Comparison of ENCODE assay signal across 11 mouse cellular contexts in the genomic region with DNA sequence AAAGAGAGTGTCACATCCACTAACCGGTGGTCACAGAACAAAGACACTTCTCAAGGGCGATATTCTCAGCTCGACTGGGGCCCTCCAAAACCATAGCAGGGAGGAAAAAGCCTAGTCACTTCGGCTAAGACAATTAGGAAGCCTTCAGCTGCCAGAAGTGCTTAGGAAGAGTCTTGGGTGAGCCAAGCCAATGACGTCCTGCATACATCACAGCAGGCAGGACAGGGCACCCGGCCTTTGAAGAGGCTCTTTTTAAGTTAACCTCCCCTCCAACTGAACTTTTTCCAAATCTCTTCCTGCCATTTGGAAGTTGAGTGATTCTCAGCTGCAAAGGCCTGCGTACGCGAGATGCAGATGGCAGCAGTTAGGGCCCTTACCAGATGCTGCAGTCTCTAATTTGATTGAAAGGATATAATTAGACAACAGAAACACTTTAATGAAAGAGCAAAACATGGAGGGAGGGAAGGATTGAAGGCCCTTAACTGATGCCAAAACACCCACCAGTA. TPM values are rescaled to one million over a fixed set of nuclear protein-coding genes. Genes with fewer than 3 reads are reported as not detected.
DNase-seq lines count a peak whose midpoint lies in the region; ATAC-seq lines count a peak whose summit lies in the region.
"Had no signal": no experiment of that assay in that cellular context is flagged by ENCODE, and none has a peak within 500 bp of the region (broad histone marks: within the 10 kb centered on the region; RNA-seq: fewer than 3 reads in every experiment).

No protein-coding gene starts in this region.

- intact Hi-C loops in heart, postnatal 36 days (cut with DNase I) = no loop called here

- H3K27me3 ChIP-seq in heart, embryonic 13.5 days (replicated peaks) = no peaks in the 10 kb centered on the region
- H3K27me3 ChIP-seq in forebrain, embryonic 10.5 days (ENCODE audit: poor library complexity, severe bottlenecking) = peaks cover 4% of the 10 kb centered on the region
- H3K27me3 ChIP-seq in limb, embryonic 13.5 days = no peaks in the 10 kb centered on the region

- H3K4me3 ChIP-seq in heart, embryonic 13.5 days = no peak overlapping the region
- no peak overlapping the region for H3K4me3 ChIP-seq in forebrain, embryonic 10.5 days
- H3K4me3 ChIP-seq in limb, embryonic 13.5 days = no peak overlapping the region

- DNase-seq in heart, postnatal 36 days = no peak
- peak; percentile 86 for DNase-seq in MN1 (ENCODE audit: low spot score)
- no peak for DNase-seq in forebrain, embryonic 10.5 days (ENCODE audit: extremely low spot score, low spot score)
- no peak for DNase-seq in cerebellum, adult 18-20 months
- DNase-seq in T-cell, adult 2 months (ENCODE audit: low spot score) = no peak
- DNase-seq in cerebellum, adult 11-12 months = no peak
- DNase-seq: cerebellum, adult 2 months; kidney, postnatal 14 days had no signal

- ATAC-seq in heart, embryonic 13.5 days (ENCODE audit: extremely low read depth, insufficient number of reproducible peaks, low FRiP score, low TSS enrichment) = no peak
- 0 out of 2 replicates have a peak, but pooled peaks have one; percentile 6 for ATAC-seq in limb, embryonic 13.5 days (ENCODE audit: low FRiP score, low read depth)

- peaks cover 72% of the 10 kb centered on the region for H3K4me1 ChIP-seq in heart, embryonic 13.5 days
- H3K4me1 ChIP-seq in forebrain, embryonic 10.5 days = peaks cover 61% of the 10 kb centered on the region
- H3K4me1 ChIP-seq in limb, embryonic 13.5 days = peaks cover 69% of the 10 kb centered on the region

- H3K9me3 ChIP-seq in heart, embryonic 13.5 days = no peaks in the 10 kb centered on the region
- no peaks in the 10 kb centered on the region for H3K9me3 ChIP-seq in forebrain, embryonic 10.5 days
- no peaks in the 10 kb centered on the region for H3K9me3 ChIP-seq in limb, embryonic 13.5 days

- H3K36me3 ChIP-seq in heart, embryonic 13.5 days = no peaks in the 10 kb centered on the region
- H3K36me3 ChIP-seq in forebrain, embryonic 10.5 days (replicated peaks) = no peaks in the 10 kb centered on the region
- no peaks in the 10 kb centered on the region for H3K36me3 ChIP-seq in limb, embryonic 13.5 days

- H3K4me2 ChIP-seq in heart, embryonic 13.5 days = no peak overlapping the region
- H3K4me2 ChIP-seq in limb, embryonic 13.5 days (replicated peaks) = 0 out of 2 replicates have a peak overlapping the region, but pooled peaks have one; percentile 0

- no peak overlapping the region for H3K9ac ChIP-seq in heart, embryonic 13.5 days
- H3K9ac ChIP-seq in limb, embryonic 13.5 days = no peak overlapping the region
- H3K9ac ChIP-seq: liver, embryonic 14.5 days had no signal

- peak overlapping the region; percentile 8; the same call in 1 of the 2 replicates for H3K27ac ChIP-seq in heart, embryonic 13.5 days (replicated peaks)
- peak overlapping the region; percentile 27; the same call in 1 of the 2 replicates for H3K27ac ChIP-seq in forebrain, embryonic 10.5 days
- peak overlapping the region; percentile 73 for H3K27ac ChIP-seq in limb, embryonic 13.5 days
- H3K27ac ChIP-seq: liver, embryonic 14.5 days had no signal

- 48% methylated on average over 9 of the region's 9 CpGs for WGBS in heart, embryonic 13.5 days
- 30% methylated on average over 9 of the region's 9 CpGs for WGBS in forebrain, embryonic 10.5 days
- WGBS in limb, embryonic 13.5 days = 19% methylated on average over 9 of the region's 9 CpGs

RNA-seq across cellular contexts. Expression of gene Kremen1, which starts 5.8 kb away (rescaled TPM):
- 29.0 and 29.2 TPM in 2 replicates for polyA plus RNA-seq in heart, embryonic 13.5 days (2015; fragmentation: Nextera tagmentation; extraction: Ambion mirVana)
- total RNA-seq in heart, postnatal 36 days (2021) = 10 to 100 TPM; 80.7 to 81.9 TPM
- 11.4 TPM in 2 replicates for polyA plus RNA-seq in forebrain, embryonic 10.5 days (2016; fragmentation: Nextera tagmentation; extraction: Ambion mirVana)
- polyA plus RNA-seq in limb, embryonic 13.5 days (2015; fragmentation: Nextera tagmentation; extraction: Ambion mirVana) = 20.5 and 24.3 TPM in 2 replicates

Comparison
In these comparisons a context has a peak if more than half of its experiments do, and no peak if none do; other contexts are left out.
1. H3K27ac ChIP-seq: peak in every context shown above with its lines; median percentile 73 in limb, embryonic 13.5 days; 27 in forebrain, embryonic 10.5 days; 8 in heart, embryonic 13.5 days.